Mouse (Mus musculus) brown adipose tissue, adult 24 weeks (tissue): ENCODE results near the gene Olfr750. TPM values are rescaled to one million over a fixed set of nuclear protein-coding genes. Genes with fewer than 3 reads are reported as not detected.
"Not testable (repeated sequence)": the region's sequence is repeated elsewhere in the genome, so short reads cannot be mapped to it uniquely, and the experiment has no call there.

ENCODE experiments used
- H3K27ac ChIP-seq: fragments of 200-500 bp; replicated peaks from 2 replicates; pipeline ENCODE4 v1.5.1; 2012; ENCODE audit warnings: low read depth, mild to moderate bottlenecking, low read length
- H3K4me1 ChIP-seq: fragments of 200-500 bp; 2 replicates; pipeline ENCODE4 v1.6.1; 2012; ENCODE audit warnings: low read length, mixed read lengths; ENCODE audit not compliant: control insufficient read depth, insufficient read depth, insufficient read length
- H3K4me3 ChIP-seq: fragments of 200-500 bp; 2 replicates; pipeline ENCODE4 v1.5.1; 2012; ENCODE audit warnings: low read depth, mild to moderate bottlenecking, low read length, moderate library complexity; ENCODE audit not compliant: insufficient read depth
- polyA plus RNA-seq: library from polyadenylated mRNA; stranded (reverse); fragments of >200 nt; gene quantifications from 2 replicates; pipeline ENCODE4 v1.2.4, GENCODE M21; 2012; ENCODE audit not compliant: missing spikeins, insufficient read depth, insufficient read length

Olfr750 gene
- polyA plus RNA-seq: not detected in 2 replicates

- Histone ChIP-seq H3K4me3 (no peak within 1 kb of the TSS), H3K27ac (no peak within 1 kb of the TSS), H3K4me1 (no peaks in the 10 kb centered on the region)
Observed at GRCm38 (mm10) chr14:51074335-51074734, at the start of gene Olfr750. Gene Olfr750 (minus strand): TSS chr14:51074435.

- no peaks in the 10 kb centered on the region for H3K4me1 ChIP-seq
- no peak within 1 kb of the TSS for H3K4me3 ChIP-seq
- H3K27ac ChIP-seq: no peak within 1 kb of the TSS
Observed at GRCm38 (mm10) chr14:51113916-51114560, 39.8 kb upstream of the Olfr750 start, which contains the start of gene Eddm3b. Gene Eddm3b (plus strand): TSS chr14:51114426.

- Histone ChIP-seq H3K4me3 (no peak overlapping the region), H3K27ac (no peak overlapping the region), H3K4me1 (no peaks in the 10 kb centered on the region)
Observed at GRCm38 (mm10) chr14:51113476-51113875, 39.2 kb upstream of the Olfr750 start.

GRCm38 (mm10) chr14:51111966-51112365, 37.7 kb upstream of the Olfr750 start:
- no peak overlapping the region for H3K27ac ChIP-seq
- H3K4me1 ChIP-seq: no peaks in the 10 kb centered on the region
- no peak overlapping the region for H3K4me3 ChIP-seq

GRCm38 (mm10) chr14:51106449-51106967, 32.3 kb upstream of the Olfr750 start:
- Histone ChIP-seq H3K4me1 (no peaks in the 10 kb centered on the region), H3K27ac (no peak overlapping the region), H3K4me3 (no peak overlapping the region)

- Histone ChIP-seq H3K4me1 (no peaks in the 10 kb centered on the region), H3K4me3 (no peak overlapping the region), H3K27ac (no peak overlapping the region)
Observed at GRCm38 (mm10) chr14:51104366-51104765, 30.1 kb upstream of the Olfr750 start.

GRCm38 (mm10) chr14:51103217-51103616, 29.0 kb upstream of the Olfr750 start:
- no peaks in the 10 kb centered on the region for H3K4me1 ChIP-seq
- no peak overlapping the region for H3K27ac ChIP-seq
- no peak overlapping the region for H3K4me3 ChIP-seq

- Histone ChIP-seq H3K4me3 (no peak overlapping the region), H3K27ac (no peak overlapping the region), H3K4me1 (no peaks in the 10 kb centered on the region)
Observed at GRCm38 (mm10) chr14:51101284-51101683, 27.0 kb upstream of the Olfr750 start.

GRCm38 (mm10) chr14:51098921-51099320, 24.7 kb upstream of the Olfr750 start:
- Histone ChIP-seq H3K27ac (no peak overlapping the region), H3K4me1 (no peaks in the 10 kb centered on the region), H3K4me3 (no peak overlapping the region)

- not testable (repeated sequence) for H3K4me1 ChIP-seq, H3K27ac ChIP-seq, H3K4me3 ChIP-seq
Observed at GRCm38 (mm10) chr14:51098300-51098699, 24.1 kb upstream of the Olfr750 start.

- Histone ChIP-seq H3K4me1 (no peaks in the 10 kb centered on the region), H3K4me3 (no peak overlapping the region), H3K27ac (peak overlapping the region; percentile 45; the same call in 1 of the 2 replicates)
Observed at GRCm38 (mm10) chr14:51095736-51096524, 21.7 kb upstream of the Olfr750 start.

GRCm38 (mm10) chr14:51094921-51095320, 20.7 kb upstream of the Olfr750 start:
- Histone ChIP-seq H3K4me1 (no peaks in the 10 kb centered on the region), H3K27ac (0 out of 2 replicates have a peak overlapping the region, but pooled peaks have one; percentile 28), H3K4me3 (no peak overlapping the region)

GRCm38 (mm10) chr14:51094096-51094875, 20.1 kb upstream of the Olfr750 start:
- H3K27ac ChIP-seq: peak overlapping the region; percentile 45
- no peaks in the 10 kb centered on the region for H3K4me1 ChIP-seq
- H3K4me3 ChIP-seq: no peak overlapping the region

GRCm38 (mm10) chr14:51093496-51093895, 19.3 kb upstream of the Olfr750 start:
- H3K27ac ChIP-seq: 0 out of 2 replicates have a peak overlapping the region, but pooled peaks have one; percentile 0
- no peak overlapping the region for H3K4me3 ChIP-seq
- H3K4me1 ChIP-seq: no peaks in the 10 kb centered on the region
